Mouse (Mus musculus) spleen, postnatal 14 days (tissue): Measurements from ENCODE around the gene Olfr800.

Experiments used
- DNase-seq, 2 experiments: peaks; one replicate each; pipeline ENCODE4 v3.0.0; 2021 to 2022; ENCODE audit warnings: low spot score in 2 of 2

The Olfr800 gene

GRCm38 (mm10) chr10:129657394-129657793 is at the start of gene Olfr800:
Gene Olfr800 (plus strand): TSS chr10:129657694.
- no peak for DNase-seq

- no peak for DNase-seq
Measured at GRCm38 (mm10) chr10:129612470-129612869, 45.0 kb upstream of the Olfr800 start, which contains the start of gene Olfr796. Gene Olfr796 (minus strand): TSS chr10:129612570.

- DNase-seq, result no peak
Measured at GRCm38 (mm10) chr10:129621724-129622123, 35.8 kb upstream of the Olfr800 start.

- no peak for DNase-seq
Measured at GRCm38 (mm10) chr10:129623251-129623650, 34.2 kb upstream of the Olfr800 start.

GRCm38 (mm10) chr10:129627834-129628233 is 29.7 kb upstream of the Olfr800 start, which contains the start of gene Olfr798:
Gene Olfr798 (minus strand): TSS chr10:129627934.
- no peak for DNase-seq

GRCm38 (mm10) chr10:129637184-129637583 is 20.3 kb upstream of the Olfr800 start, which contains the start of gene Olfr799:
Gene Olfr799 (plus strand): TSS chr10:129637484.
- DNase-seq, result no peak

- no peak for DNase-seq
Measured at GRCm38 (mm10) chr10:129651763-129652162, 5.7 kb upstream of the Olfr800 start.

GRCm38 (mm10) chr10:129673765-129674164 is 16.3 kb downstream of the Olfr800 start, which contains the start of gene Olfr801:
Gene Olfr801 (minus strand): TSS chr10:129673865.
- DNase-seq, result no peak

GRCm38 (mm10) chr10:129688069-129688468 is 30.6 kb downstream of the Olfr800 start, which contains the start of gene Olfr802:
Gene Olfr802 (minus strand): TSS chr10:129688169.
- no peak for DNase-seq

GRCm38 (mm10) chr10:129694186-129694585 is 36.7 kb downstream of the Olfr800 start, which contains the start of gene Olfr803:
Gene Olfr803 (minus strand): TSS chr10:129694286.
- no peak for DNase-seq

- no peak for DNase-seq
Measured at GRCm38 (mm10) chr10:129702910-129703309, 45.4 kb downstream of the Olfr800 start, which contains the start of gene Olfr804. Gene Olfr804 (plus strand): TSS chr10:129703210.
